Mouse (Mus musculus) natural killer cell, adult 2 months (primary cell): ENCODE measurements at regions not wholly inside any gene's neighbourhood (a gene's known extent, or its start where the extent isn't known, plus 50 kb on each side); places are given as distances from the start of the nearest gene placed in this dataset.
"Not testable (repeated sequence)": the region's sequence is repeated elsewhere in the genome, so short reads cannot be mapped to it uniquely, and the experiment has no call there.

Experiments
- DNase-seq, 2 experiments: peaks; one replicate each; pipeline ENCODE4 v3.0.0; 2022; ENCODE audit warnings: low spot score in 2 of 2

GRCm38 (mm10) chr3:68794380-68795014 is 74.9 kb upstream of the 1110032F04Rik start:
- DNase-seq, result no peak

- DNase-seq, result no peak
Observed at GRCm38 (mm10) chr3:68795641-68796040, 73.7 kb upstream of the 1110032F04Rik start.

GRCm38 (mm10) chr3:68798408-68798807 is 71.0 kb upstream of the 1110032F04Rik start:
- not testable (repeated sequence) for DNase-seq

- no peak for DNase-seq
Observed at GRCm38 (mm10) chr3:68808866-68809265, 60.5 kb upstream of the 1110032F04Rik start.

GRCm38 (mm10) chr3:68813461-68813860 is 55.9 kb upstream of the 1110032F04Rik start:
- DNase-seq, result no peak

- no peak for DNase-seq
Observed at GRCm38 (mm10) chr3:68814011-68814690, 55.2 kb upstream of the 1110032F04Rik start.

GRCm38 (mm10) chr3:68815621-68816020 is 53.8 kb upstream of the 1110032F04Rik start:
- no peak for DNase-seq

GRCm38 (mm10) chr3:68817321-68817720 is 52.1 kb upstream of the 1110032F04Rik start:
- no peak for DNase-seq
